Mouse (Mus musculus) C2C12 (cell line): ENCODE results near the gene Spats2l. TPM values are rescaled to one million over a fixed set of nuclear protein-coding genes. Genes with fewer than 3 reads are reported as not detected.

Experiments
- H3K27me3 ChIP-seq: one replicate; pipeline ENCODE4 v1.6.1; 2011; ENCODE audit not compliant: control insufficient read depth, insufficient read depth, insufficient read length
- H3K36me3 ChIP-seq: one replicate; pipeline ENCODE4 v1.6.1; 2011; ENCODE audit not compliant: control insufficient read depth, insufficient read depth
- H3K4me3 ChIP-seq: one replicate; pipeline ENCODE4 v1.5.1; 2011; ENCODE audit warnings: mild to moderate bottlenecking, control low read depth; ENCODE audit not compliant: poor library complexity, insufficient read depth, severe bottlenecking
- H3K79me2 ChIP-seq: one replicate; pipeline ENCODE4 v1.6.1; 2011; ENCODE audit not compliant: control insufficient read depth, insufficient read depth
- H3K79me3 ChIP-seq: one replicate; pipeline ENCODE4 v1.6.1; 2011; ENCODE audit warnings: low read depth, control low read depth
- H3ac ChIP-seq: one replicate; pipeline ENCODE3; 2011; ENCODE audit warnings: low read depth; ENCODE audit not compliant: control insufficient read depth, insufficient read length
- CEBPB ChIP-seq: IDR thresholded peaks from one replicate; pipeline ENCODE4 v1.6.1; 2011; ENCODE audit warnings: low read depth, mild to moderate bottlenecking, control low read depth, moderate library complexity
- CTCF ChIP-seq: IDR thresholded peaks from one replicate; pipeline ENCODE4 v1.5.1; 2011; ENCODE audit not compliant: control insufficient read depth, insufficient read depth, insufficient read length
- FOSL1 ChIP-seq: IDR thresholded peaks from one replicate; pipeline ENCODE4 v1.8.0; 2011; ENCODE audit warnings: mild to moderate bottlenecking, low read length; ENCODE audit not compliant: poor library complexity, insufficient read depth, severe bottlenecking
- MAX ChIP-seq: IDR thresholded peaks from one replicate; pipeline ENCODE4 v1.6.1; 2011; ENCODE audit warnings: mild to moderate bottlenecking, control low read depth
- MYOD1 ChIP-seq: IDR thresholded peaks from one replicate; pipeline ENCODE4 v1.6.1; 2011; ENCODE audit warnings: low read depth; ENCODE audit not compliant: control insufficient read depth, insufficient read length
- MYOG ChIP-seq: IDR thresholded peaks from one replicate; pipeline ENCODE4 v1.6.1; 2011; ENCODE audit not compliant: control insufficient read depth, insufficient read length; ENCODE audit errors: extremely low read depth
- USF1 ChIP-seq: IDR thresholded peaks from one replicate; pipeline ENCODE4 v1.6.1; 2011; ENCODE audit warnings: low read depth, mild to moderate bottlenecking, control low read depth, moderate library complexity
- polyA plus RNA-seq: library from polyadenylated mRNA; unstranded; fragments of >200 nt; fragmentation: generic; extraction: Trizol; gene quantifications from one replicate; pipeline ENCODE4 v1.2.1, GENCODE M21; 2012; ENCODE audit warnings: missing spikeins

Gene Spats2l
- polyA plus RNA-seq, 1 experiment: 0.57 TPM

GRCm38 (mm10) chr1:57868651-57869050 lies 94.7 kb downstream of the Spats2l start:
- TF ChIP-seq USF1: no peak
- TF ChIP-seq MYOD1: no peak
- TF ChIP-seq MYOG: no peak
- TF ChIP-seq CTCF: no peak
- no peak for TF ChIP-seq FOSL1
- TF ChIP-seq CEBPB: no peak
- TF ChIP-seq MAX: no peak
- no peaks in the 10 kb centered on the region for H3K27me3 ChIP-seq
- H3K36me3 ChIP-seq: no peaks in the 10 kb centered on the region
- H3ac ChIP-seq: no peak overlapping the region
- H3K79me3 ChIP-seq: no peaks in the 10 kb centered on the region
- H3K79me2 ChIP-seq: no peaks in the 10 kb centered on the region
- H3K4me3 ChIP-seq: no peak overlapping the region

- Histone ChIP-seq H3K36me3 (no peaks in the 10 kb centered on the region), H3K79me3 (no peaks in the 10 kb centered on the region), H3K4me3 (no peak overlapping the region), H3ac (no peak overlapping the region), H3K79me2 (no peaks in the 10 kb centered on the region), H3K27me3 (no peaks in the 10 kb centered on the region)
- no peak for TF ChIP-seq MYOD1
- TF ChIP-seq CEBPB: no peak
These were observed 98.0 kb downstream of the Spats2l start for GRCm38 (mm10) chr1:57872006-57872405.

- TF ChIP-seq MYOD1 (peak; percentile 54), MYOG (no peak), MAX (peak; percentile 26)
These were observed 100.0 kb downstream of the Spats2l start for GRCm38 (mm10) chr1:57873996-57874395.

GRCm38 (mm10) chr1:57875109-57875508 lies 101.1 kb downstream of the Spats2l start:
- Histone ChIP-seq H3K79me3 (no peaks in the 10 kb centered on the region), H3K36me3 (no peaks in the 10 kb centered on the region), H3K4me3 (no peak overlapping the region), H3K79me2 (no peaks in the 10 kb centered on the region), H3ac (no peak overlapping the region), H3K27me3 (no peaks in the 10 kb centered on the region)
- TF ChIP-seq FOSL1 (no peak), MYOD1 (no peak), MYOG (no peak), CTCF (no peak), MAX (no peak), CEBPB (no peak), USF1 (no peak)

More at GRCm38 (mm10) chr1:57873996-57874395, 100.0 kb downstream of the Spats2l start:
- H3K36me3 ChIP-seq: no peaks in the 10 kb centered on the region
- no peak overlapping the region for H3ac ChIP-seq
- H3K27me3 ChIP-seq: no peaks in the 10 kb centered on the region
- no peaks in the 10 kb centered on the region for H3K79me3 ChIP-seq
- no peaks in the 10 kb centered on the region for H3K79me2 ChIP-seq
- H3K4me3 ChIP-seq: no peak overlapping the region

GRCm38 (mm10) chr1:57875512-57875911 lies 101.5 kb downstream of the Spats2l start:
- Histone ChIP-seq H3K4me3 (no peak overlapping the region), H3K36me3 (no peaks in the 10 kb centered on the region), H3K79me3 (no peaks in the 10 kb centered on the region), H3K79me2 (no peaks in the 10 kb centered on the region), H3ac (no peak overlapping the region), H3K27me3 (no peaks in the 10 kb centered on the region)
- TF ChIP-seq MAX: no peak
- TF ChIP-seq USF1: no peak
- no peak for TF ChIP-seq MYOG
- TF ChIP-seq MYOD1: no peak
- no peak for TF ChIP-seq FOSL1
- no peak for TF ChIP-seq CEBPB
- TF ChIP-seq CTCF: no peak

GRCm38 (mm10) chr1:57878957-57879356 lies 105.0 kb downstream of the Spats2l start:
- Histone ChIP-seq H3K79me3 (no peaks in the 10 kb centered on the region), H3ac (no peak overlapping the region), H3K79me2 (no peaks in the 10 kb centered on the region), H3K4me3 (no peak overlapping the region), H3K27me3 (no peaks in the 10 kb centered on the region), H3K36me3 (no peaks in the 10 kb centered on the region)
- no peak for TF ChIP-seq MYOD1
